Mouse (Mus musculus) hindbrain, embryonic 12.5 days (tissue): ENCODE data around the gene Gm20388. TPM values are rescaled to one million over a fixed set of nuclear protein-coding genes. Genes with fewer than 3 reads are reported as not detected.

Experiments used
- ATAC-seq: fragments of 200-750 bp; cut with Nextera tagmentation; 2 replicates; pipeline ENCODE4 v1.8.0; 2017; ENCODE audit warnings: moderate TSS enrichment; ENCODE audit not compliant: low FRiP score
- H3K27ac ChIP-seq: fragments of 300-500 bp; sonication (generic); 2 replicates; pipeline ENCODE4 v1.5.1; 2016; ENCODE audit warnings: mild to moderate bottlenecking
- H3K27me3 ChIP-seq: fragments of 300-500 bp; sonication (generic); 2 replicates; pipeline ENCODE4 v1.6.1; 2016; ENCODE audit warnings: mild to moderate bottlenecking
- H3K36me3 ChIP-seq: fragments of 300-500 bp; sonication (generic); 2 replicates; pipeline ENCODE4 v1.6.1; 2016; ENCODE audit warnings: mild to moderate bottlenecking
- H3K4me1 ChIP-seq: fragments of 300-500 bp; sonication (generic); 2 replicates; pipeline ENCODE4 v1.6.1; 2016
- H3K4me2 ChIP-seq: fragments of 300-500 bp; sonication (generic); replicated peaks from 2 replicates; pipeline ENCODE4 v1.6.1; 2016; ENCODE audit warnings: mild to moderate bottlenecking
- H3K4me3 ChIP-seq: fragments of 300-500 bp; sonication (generic); 2 replicates; pipeline ENCODE4 v1.5.1; 2016; ENCODE audit warnings: mild to moderate bottlenecking
- H3K9ac ChIP-seq: fragments of 300-500 bp; sonication (generic); 2 replicates; pipeline ENCODE4 v1.6.1; 2016; ENCODE audit warnings: mild to moderate bottlenecking, moderate library complexity
- H3K9me3 ChIP-seq: fragments of 300-500 bp; sonication (generic); replicated peaks from 2 replicates; pipeline ENCODE4 v1.6.1; 2016; ENCODE audit warnings: mild to moderate bottlenecking
- WGBS: fragments of 180-500 bp; shearing (Covaris S2); methylation state at CpG from one replicate; pipeline ENCODE4 v1.1.7; 2016; 5-methylcytosine and 5-hydroxymethylcytosine counted together
- polyA plus RNA-seq: library from polyadenylated mRNA; unstranded; fragments of >200 nt; fragmentation: Nextera tagmentation; extraction: Ambion mirVana; gene quantifications from 2 replicates; pipeline ENCODE4 v1.2.1, GENCODE M21; 2016

The Gm20388 gene
- polyA plus RNA-seq, 1 experiment from 2014 or later, result not detected

GRCm38 (mm10) chr8:120176605-120177004 is 266.0 kb downstream of the Gm20388 start:
- peak; percentile 14 for ATAC-seq

GRCm38 (mm10) chr8:120177318-120178123 is 266.9 kb downstream of the Gm20388 start, which contains the start of gene Fam92b:
Gene Fam92b, minus strand, starts transcription at chr8:120177466.
- WGBS, result 3% methylated on average over 15 of the region's 26 CpGs
- Histone ChIP-seq H3K4me2 (peak within 1 kb of the TSS; percentile 51), H3K4me3 (peak within 1 kb of the TSS; percentile 2; the same call in 1 of the 2 replicates), H3K9me3 (no peaks in the 10 kb centered on the region), H3K27me3 (peaks cover 28% of the 10 kb centered on the region), H3K9ac (peak within 1 kb of the TSS; percentile 43), H3K27ac (peak within 1 kb of the TSS; percentile 91), H3K4me1 (peaks cover 43% of the 10 kb centered on the region), H3K36me3 (no peaks in the 10 kb centered on the region)
- ATAC-seq, result peak; percentile 88

More at GRCm38 (mm10) chr8:120176605-120177004, 266.0 kb downstream of the Gm20388 start:
- Histone ChIP-seq H3K36me3 (no peaks in the 10 kb centered on the region), H3K27me3 (peaks cover 28% of the 10 kb centered on the region), H3K4me2 (peak overlapping the region; percentile 51), H3K9ac (0 out of 2 replicates have a peak overlapping the region, but pooled peaks have one; percentile 41), H3K27ac (peak overlapping the region; percentile 91), H3K4me3 (no peak overlapping the region), H3K9me3 (no peaks in the 10 kb centered on the region), H3K4me1 (peaks cover 43% of the 10 kb centered on the region)
- WGBS, result 9% methylated on average over 4 of the region's 4 CpGs

- H3K4me1 ChIP-seq, result peaks cover 43% of the 10 kb centered on the region
- H3K4me2 ChIP-seq, result peak overlapping the region; percentile 51
- no peak for ATAC-seq
- peak overlapping the region; percentile 43 for H3K9ac ChIP-seq
- no peaks in the 10 kb centered on the region for H3K9me3 ChIP-seq
- 3% methylated on average over 10 of the region's 10 CpGs for WGBS
- H3K36me3 ChIP-seq, result no peaks in the 10 kb centered on the region
- H3K27ac ChIP-seq, result peak overlapping the region; percentile 91
- no peak overlapping the region for H3K4me3 ChIP-seq
- H3K27me3 ChIP-seq, result peaks cover 26% of the 10 kb centered on the region
Measured at GRCm38 (mm10) chr8:120178124-120178514, 267.5 kb downstream of the Gm20388 start.

DNA sequence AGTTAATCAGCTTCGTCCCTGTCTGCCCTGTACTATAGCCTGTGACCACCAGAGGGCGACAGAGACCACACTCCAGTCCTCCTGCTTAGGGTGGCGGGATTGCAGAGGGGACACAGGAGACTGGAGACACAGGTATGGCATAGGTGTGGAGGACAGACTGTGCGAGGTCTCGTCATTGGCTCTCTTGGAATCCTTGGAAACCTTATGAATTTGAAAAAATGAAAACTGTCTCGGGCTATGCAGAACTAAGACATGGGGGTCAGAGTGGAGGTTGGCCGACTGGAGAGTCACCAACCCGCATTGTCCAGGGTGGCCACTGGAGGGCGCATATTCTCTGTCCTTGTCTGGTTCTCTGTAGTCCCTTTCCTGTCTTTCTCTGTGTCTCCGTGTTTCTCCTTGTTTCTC is 268.4 kb downstream of the Gm20388 start:
- Histone ChIP-seq H3K9ac (no peak overlapping the region), H3K27me3 (peaks cover 22% of the 10 kb centered on the region), H3K4me2 (peak overlapping the region; percentile 40)

GRCm38 (mm10) chr8:120180445-120180970 is 269.9 kb downstream of the Gm20388 start:
- H3K27me3 ChIP-seq, result peaks cover 7% of the 10 kb centered on the region; the same call in 1 of the 2 replicates
- H3K4me3 ChIP-seq, result no peak overlapping the region
- 27% methylated on average over 7 of the region's 7 CpGs for WGBS
- H3K4me2 ChIP-seq, result no peak overlapping the region
- H3K9me3 ChIP-seq, result no peaks in the 10 kb centered on the region
- peaks cover 56% of the 10 kb centered on the region for H3K4me1 ChIP-seq
- H3K36me3 ChIP-seq, result no peaks in the 10 kb centered on the region
- H3K9ac ChIP-seq, result no peak overlapping the region
- no peak overlapping the region for H3K27ac ChIP-seq
- no peak for ATAC-seq

More for the DNA sequence above, 268.4 kb downstream of the Gm20388 start:
- under 1% methylated on average over 10 of the region's 10 CpGs for WGBS
- H3K36me3 ChIP-seq, result no peaks in the 10 kb centered on the region
- ATAC-seq, result peak; percentile 51
- H3K4me1 ChIP-seq, result peaks cover 44% of the 10 kb centered on the region
- H3K27ac ChIP-seq, result peak overlapping the region; percentile 56; the same call in 1 of the 2 replicates
- no peaks in the 10 kb centered on the region for H3K9me3 ChIP-seq
- no peak overlapping the region for H3K4me3 ChIP-seq

DNA sequence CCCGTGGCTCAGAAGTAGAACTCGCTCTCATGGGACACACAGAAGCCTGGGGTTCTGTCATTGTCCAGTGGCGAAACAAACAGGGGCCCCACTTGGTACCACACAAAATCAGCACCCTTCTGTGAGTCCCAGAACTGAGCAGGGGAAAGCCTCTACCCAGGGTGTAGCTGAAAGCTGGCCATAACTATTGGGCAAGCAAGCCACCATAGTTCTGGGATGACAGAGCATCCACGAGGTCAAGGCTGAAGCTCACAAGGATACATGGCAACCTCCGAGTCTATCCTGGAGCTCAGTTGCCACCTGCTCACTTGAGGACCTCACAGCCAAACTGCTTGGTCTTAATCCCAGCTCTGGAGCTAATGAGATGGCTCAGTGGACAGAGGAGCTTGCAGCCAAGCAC is 270.6 kb downstream of the Gm20388 start:
- peaks cover 61% of the 10 kb centered on the region for H3K4me1 ChIP-seq
- 85% methylated on average over 5 of the region's 5 CpGs for WGBS
- H3K27me3 ChIP-seq, result peaks cover under 1% of the 10 kb centered on the region; the same call in 1 of the 2 replicates
- H3K9ac ChIP-seq, result no peak overlapping the region
- H3K27ac ChIP-seq, result no peak overlapping the region
- no peak overlapping the region for H3K4me3 ChIP-seq
- no peaks in the 10 kb centered on the region for H3K9me3 ChIP-seq
- H3K36me3 ChIP-seq, result no peaks in the 10 kb centered on the region
- no peak overlapping the region for H3K4me2 ChIP-seq
- ATAC-seq, result no peak

GRCm38 (mm10) chr8:120181861-120182414 is 271.3 kb downstream of the Gm20388 start:
- H3K27ac ChIP-seq, result no peak overlapping the region
- H3K9ac ChIP-seq, result no peak overlapping the region
- no peaks in the 10 kb centered on the region; the same call in 1 of the 2 replicates for H3K27me3 ChIP-seq
- WGBS, result 79% methylated on average over 4 of the region's 4 CpGs
- no peak for ATAC-seq
- H3K4me3 ChIP-seq, result no peak overlapping the region
- peaks cover 61% of the 10 kb centered on the region for H3K4me1 ChIP-seq
- H3K36me3 ChIP-seq, result no peaks in the 10 kb centered on the region
- H3K4me2 ChIP-seq, result no peak overlapping the region
- H3K9me3 ChIP-seq, result no peaks in the 10 kb centered on the region

DNA sequence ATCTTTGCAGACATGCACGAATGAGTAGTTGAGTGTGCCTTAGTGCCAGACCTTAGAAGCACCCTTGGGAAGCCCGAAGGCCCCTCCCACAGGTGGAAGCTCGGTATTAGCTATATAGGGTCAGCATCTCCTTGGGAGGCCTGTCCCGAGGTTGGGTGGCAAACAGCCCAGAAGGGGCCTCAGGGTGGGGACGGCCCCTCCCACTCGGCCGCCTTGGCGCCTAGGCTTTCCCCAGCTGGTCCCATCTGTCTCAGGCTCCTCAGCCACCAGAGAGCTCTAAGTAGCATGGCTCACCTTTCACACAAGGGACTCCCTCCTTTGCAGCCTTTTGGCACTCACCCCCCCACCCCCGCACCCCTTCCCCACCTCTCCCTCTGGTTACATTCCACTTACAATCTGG is 273.7 kb downstream of the Gm20388 start:
- H3K27ac ChIP-seq, result peak overlapping the region; percentile 86
- H3K36me3 ChIP-seq, result no peaks in the 10 kb centered on the region
- H3K27me3 ChIP-seq, result no peaks in the 10 kb centered on the region
- H3K4me1 ChIP-seq, result peaks cover 42% of the 10 kb centered on the region
- 27% methylated on average over 9 of the region's 9 CpGs for WGBS
- no peak overlapping the region for H3K4me2 ChIP-seq
- H3K4me3 ChIP-seq, result no peak overlapping the region
- H3K9ac ChIP-seq, result peak overlapping the region; percentile 36; the same call in 1 of the 2 replicates
- no peaks in the 10 kb centered on the region for H3K9me3 ChIP-seq
- no peak for ATAC-seq

DNA sequence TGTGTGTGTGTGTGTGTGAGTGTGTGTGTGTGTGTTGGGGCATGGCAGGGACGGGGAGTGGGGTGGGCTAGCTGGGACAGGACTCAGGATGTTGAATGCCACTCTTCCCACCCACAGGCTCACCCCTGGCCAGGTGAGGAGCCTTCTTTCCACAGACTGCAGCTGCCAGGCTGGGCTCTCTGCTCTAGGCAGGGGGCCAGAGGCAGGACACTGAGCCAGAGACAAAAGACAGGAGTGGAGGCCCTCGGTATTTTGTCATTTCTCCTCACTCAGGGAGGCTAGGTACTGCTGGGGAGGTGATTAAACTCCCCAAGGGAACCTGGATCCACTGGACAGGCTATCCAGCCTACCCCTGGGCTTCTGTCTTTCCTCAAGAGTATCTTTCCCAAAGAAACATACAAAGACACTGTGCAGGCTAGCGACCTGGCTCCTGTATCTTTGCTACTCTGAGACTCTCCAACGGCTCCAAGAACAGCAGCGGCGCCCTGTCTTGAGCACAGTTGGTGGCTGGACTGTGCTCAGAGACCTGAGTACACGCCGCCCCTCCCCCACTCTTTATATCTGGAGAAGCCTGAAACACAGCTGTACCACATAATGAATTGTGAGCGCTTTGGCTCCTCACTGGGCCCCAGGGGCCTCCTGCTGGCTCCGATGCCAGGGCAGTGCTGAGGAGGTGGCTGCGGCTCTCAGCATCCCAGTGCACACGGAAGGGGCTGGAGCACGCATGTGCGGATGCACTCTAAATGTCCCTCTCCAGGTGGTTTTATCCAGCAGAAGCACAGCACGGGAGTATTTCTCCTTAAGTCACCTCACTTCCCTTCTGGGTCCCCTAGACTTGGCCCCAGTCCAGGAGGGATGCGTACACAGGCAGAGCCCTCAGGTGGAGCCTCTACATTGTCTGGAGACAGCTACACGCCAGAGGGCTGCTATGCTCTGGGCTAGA is 274.5 kb downstream of the Gm20388 start:
- no peaks in the 10 kb centered on the region for H3K36me3 ChIP-seq
- peak overlapping the region; percentile 86 for H3K27ac ChIP-seq
- H3K9me3 ChIP-seq, result no peaks in the 10 kb centered on the region
- H3K4me2 ChIP-seq, result peak overlapping the region; percentile 29
- H3K27me3 ChIP-seq, result 0 out of 2 replicates have a peak, but pooled peaks cover 4% of the 10 kb centered on the region
- WGBS, result 29% methylated on average over 17 of the region's 17 CpGs
- H3K9ac ChIP-seq, result peak overlapping the region; percentile 36; the same call in 1 of the 2 replicates
- H3K4me1 ChIP-seq, result peaks cover 41% of the 10 kb centered on the region
- no peak overlapping the region for H3K4me3 ChIP-seq
- peak; percentile 56 for ATAC-seq

- no peak overlapping the region for H3K4me2 ChIP-seq
- no peak overlapping the region for H3K4me3 ChIP-seq
- no peaks in the 10 kb centered on the region for H3K9me3 ChIP-seq
- peaks cover 46% of the 10 kb centered on the region for H3K4me1 ChIP-seq
- H3K27me3 ChIP-seq, result 0 out of 2 replicates have a peak, but pooled peaks cover 4% of the 10 kb centered on the region
- 52% methylated on average over 8 of the region's 8 CpGs for WGBS
- ATAC-seq, result no peak
- H3K9ac ChIP-seq, result no peak overlapping the region
- peak overlapping the region; percentile 86; the same call in 1 of the 2 replicates for H3K27ac ChIP-seq
- no peaks in the 10 kb centered on the region for H3K36me3 ChIP-seq
Measured at GRCm38 (mm10) chr8:120186454-120186853, 275.8 kb downstream of the Gm20388 start.

DNA sequence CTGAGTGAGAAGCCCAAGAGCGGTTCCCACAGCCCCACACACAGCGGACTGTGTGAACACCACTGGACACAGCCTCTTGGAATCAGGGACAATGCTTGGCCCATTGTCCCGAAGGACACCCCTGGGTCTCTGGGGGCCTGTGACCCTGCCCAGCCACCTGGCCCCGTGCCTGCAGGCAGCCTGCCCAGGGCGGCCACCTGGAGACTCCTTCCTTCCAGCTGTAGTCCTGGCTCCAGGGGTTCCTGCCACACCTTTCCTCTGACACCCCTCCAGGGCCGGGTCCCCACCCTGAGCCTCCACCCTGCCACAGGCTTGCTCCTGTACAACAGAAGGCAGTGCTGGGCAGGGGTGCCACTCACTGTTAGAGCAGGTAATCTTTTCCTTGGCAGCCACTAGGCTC is 277.9 kb downstream of the Gm20388 start:
- Histone ChIP-seq H3K27ac (no peak overlapping the region), H3K27me3 (0 out of 2 replicates have a peak, but pooled peaks cover 4% of the 10 kb centered on the region), H3K9ac (no peak overlapping the region), H3K36me3 (no peaks in the 10 kb centered on the region), H3K4me3 (no peak overlapping the region), H3K4me1 (peaks cover 46% of the 10 kb centered on the region), H3K4me2 (no peak overlapping the region), H3K9me3 (no peaks in the 10 kb centered on the region)
- WGBS, result 73% methylated on average over 6 of the region's 6 CpGs
- no peak for ATAC-seq
